Mouse (Mus musculus) NIH3T3 (cell line): Measurements from ENCODE around the gene Psme3.

Experiments used
- DNase-seq: peaks from one replicate; pipeline ENCODE4 v3.0.0-alpha.2; 2012; ENCODE audit warnings: low read depth

Psme3 gene

GRCm38 (mm10) chr11:101353436-101353835 lies 37.4 kb downstream of the Psme3 start:
- no peak for DNase-seq

GRCm38 (mm10) chr11:101354438-101355010 lies 38.5 kb downstream of the Psme3 start:
- no peak for DNase-seq

GRCm38 (mm10) chr11:101355916-101356315 lies 39.9 kb downstream of the Psme3 start:
- no peak for DNase-seq

- DNase-seq, result peak; percentile 71
Measured at GRCm38 (mm10) chr11:101357505-101358182, 41.6 kb downstream of the Psme3 start.

GRCm38 (mm10) chr11:101359776-101360175 lies 43.8 kb downstream of the Psme3 start:
- no peak for DNase-seq

GRCm38 (mm10) chr11:101360651-101361113 lies 44.7 kb downstream of the Psme3 start:
- DNase-seq, result no peak

- no peak for DNase-seq
Measured at GRCm38 (mm10) chr11:101364531-101364931, 48.5 kb downstream of the Psme3 start.

- no peak for DNase-seq
Measured at GRCm38 (mm10) chr11:101367326-101367935, 51.4 kb downstream of the Psme3 start, which contains the start of gene G6pc. TSS of gene G6pc (plus strand) at chr11:101367561.

GRCm38 (mm10) chr11:101370141-101370540 lies 54.1 kb downstream of the Psme3 start:
- no peak for DNase-seq
